In the genomic region with DNA sequence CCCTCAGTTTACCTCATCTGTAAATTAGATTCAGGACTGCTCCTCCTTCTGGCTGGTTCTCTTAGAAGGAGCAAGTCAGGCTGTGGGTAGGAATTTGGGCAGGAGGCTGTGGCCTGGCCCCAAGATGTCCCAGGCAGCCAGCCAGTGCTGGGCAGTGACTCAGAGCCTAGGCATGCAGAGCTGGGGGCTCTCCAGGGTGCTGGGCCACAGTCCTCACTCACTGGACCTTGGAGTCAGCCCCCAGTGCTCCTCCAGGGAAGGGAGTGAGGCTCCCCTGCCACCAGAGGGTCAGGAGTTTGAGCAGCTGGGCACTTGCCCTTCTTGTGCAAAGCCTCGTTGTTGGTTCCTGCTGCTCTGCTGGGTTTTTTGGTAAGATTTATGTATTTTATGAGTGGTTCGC, we compare ENCODE assay signal across 8 mouse cellular contexts. TPM values are rescaled to one million over a fixed set of nuclear protein-coding genes. Genes with fewer than 3 reads are reported as not detected.
A peak's percentile ranks its signal among the peaks of the same experiment; 100 is the strongest.
DNase-seq lines count a peak whose midpoint lies in the region; ATAC-seq lines count a peak whose summit lies in the region.

No protein-coding gene starts in this region.

- peak; percentile 94 for DNase-seq in 3T3-L1 (ENCODE audit: low read depth, low spot score)
- peak; percentile 89 for DNase-seq in adrenal gland, postnatal 10 days
- DNase-seq in gastrocnemius, postnatal 25 days, result peak; percentile 91
- DNase-seq in thymus, postnatal 4 days, result no peak
- no peak for DNase-seq in thymus, postnatal 10 days (ENCODE audit: low spot score in 2 of 2)

- ATAC-seq in kidney, embryonic 15.5 days (replicated peaks; ENCODE audit: low FRiP score), result peak; percentile 41; the same call in 1 of the 2 replicates
- ATAC-seq in stomach, embryonic 15.5 days (ENCODE audit: insufficient read depth, low FRiP score, low read depth), result 0 out of 2 replicates have a peak, but pooled peaks have one; percentile 29
- no peak for ATAC-seq in monocyte, adult 5-6 weeks (replicated peaks; ENCODE audit: insufficient number of reproducible peaks, low FRiP score, low TSS enrichment, poor library complexity, severe bottlenecking)

- H3K27me3 ChIP-seq in kidney, embryonic 15.5 days, result no peaks in the 10 kb centered on the region
- H3K27me3 ChIP-seq in stomach, embryonic 15.5 days (replicated peaks), result no peaks in the 10 kb centered on the region

- peaks cover 46% of the 10 kb centered on the region for H3K36me3 ChIP-seq in kidney, embryonic 15.5 days
- peaks cover 21% of the 10 kb centered on the region; the same call in 1 of the 2 replicates for H3K36me3 ChIP-seq in stomach, embryonic 15.5 days

- no peaks in the 10 kb centered on the region for H3K9me3 ChIP-seq in kidney, embryonic 15.5 days (replicated peaks)
- H3K9me3 ChIP-seq in stomach, embryonic 15.5 days, result no peaks in the 10 kb centered on the region

- peak overlapping the region; percentile 60; the same call in 1 of the 2 replicates for H3K27ac ChIP-seq in kidney, embryonic 15.5 days
- peak overlapping the region; percentile 31 for H3K27ac ChIP-seq in stomach, embryonic 15.5 days

- H3K4me3 ChIP-seq in kidney, embryonic 15.5 days (replicated peaks), result no peak overlapping the region
- H3K4me3 ChIP-seq in stomach, embryonic 15.5 days (replicated peaks), result no peak overlapping the region

- no peak overlapping the region for H3K4me2 ChIP-seq in kidney, embryonic 15.5 days
- no peak overlapping the region for H3K4me2 ChIP-seq in stomach, embryonic 15.5 days

- peaks cover 39% of the 10 kb centered on the region for H3K4me1 ChIP-seq in kidney, embryonic 15.5 days
- H3K4me1 ChIP-seq in stomach, embryonic 15.5 days, result peaks cover 21% of the 10 kb centered on the region

- WGBS in kidney, embryonic 15.5 days, result 50% methylated on average over 2 of the region's 2 CpGs
- WGBS in stomach, embryonic 15.5 days, result 63% methylated on average over 2 of the region's 2 CpGs

- H3K9ac ChIP-seq in kidney, embryonic 15.5 days, result no peak overlapping the region
- H3K9ac ChIP-seq in stomach, embryonic 15.5 days, result no peak overlapping the region

RNA-seq across cellular contexts. Expression of a gene that starts 6.1 kb away (rescaled TPM):
- 10 to 100 TPM; 12.6 to 14.3 TPM for total RNA-seq in adrenal gland, postnatal 10 days (2021)
- 1 to 10 TPM in 1 of 2 experiments, under 1 TPM in 1; 0.77 to 2.2 TPM for total RNA-seq in gastrocnemius, postnatal 25 days (2021)
- polyA plus RNA-seq in kidney, embryonic 15.5 days (2015; fragmentation: Nextera tagmentation; extraction: Ambion mirVana), result 126 and 135 TPM in 2 replicates
- 110 and 119 TPM in 2 replicates for polyA plus RNA-seq in stomach, embryonic 15.5 days (2015; fragmentation: Nextera tagmentation; extraction: Ambion mirVana)
- total RNA-seq in monocyte, adult 5-6 weeks (2017), result 4.1 to 8.0 TPM (median 6.2 TPM) in 3 replicates

RNA-seq across cellular contexts. Expression of a gene that starts 30.7 kb away (rescaled TPM):
- total RNA-seq in adrenal gland, postnatal 10 days (2021), result 10 to 100 TPM; 21.6 to 41.6 TPM
- total RNA-seq in gastrocnemius, postnatal 25 days (2021), result 1 to 10 TPM; 4.1 to 5.3 TPM
- 28.9 and 34.9 TPM in 2 replicates for polyA plus RNA-seq in kidney, embryonic 15.5 days (2015; fragmentation: Nextera tagmentation; extraction: Ambion mirVana)
- 53.8 and 61.0 TPM in 2 replicates for polyA plus RNA-seq in stomach, embryonic 15.5 days (2015; fragmentation: Nextera tagmentation; extraction: Ambion mirVana)
- total RNA-seq in monocyte, adult 5-6 weeks (2017), result 63.8 to 106 TPM (median 96.1 TPM) in 3 replicates

RNA-seq across cellular contexts. Expression of a gene that starts 44.5 kb away (rescaled TPM):
- 10 to 100 TPM; 33.1 to 37.2 TPM for total RNA-seq in adrenal gland, postnatal 10 days (2021)
- total RNA-seq in gastrocnemius, postnatal 25 days (2021), result 10 to 100 TPM; 14.3 to 17.5 TPM
- 18.7 and 23.2 TPM in 2 replicates for polyA plus RNA-seq in kidney, embryonic 15.5 days (2015; fragmentation: Nextera tagmentation; extraction: Ambion mirVana)
- 21.1 and 22.7 TPM in 2 replicates for polyA plus RNA-seq in stomach, embryonic 15.5 days (2015; fragmentation: Nextera tagmentation; extraction: Ambion mirVana)
- total RNA-seq in monocyte, adult 5-6 weeks (2017), result 0.39 to 1.1 TPM in 2 of 3 replicates, not detected in the other

Comparison
In these comparisons a context has a peak if more than half of its experiments do, and no peak if none do; other contexts are left out.
1. DNase-seq: peak in 3T3-L1 (single experiment), adrenal gland, postnatal 10 days (single experiment) and gastrocnemius, postnatal 25 days (single experiment); none in thymus, postnatal 4 days (single experiment) and thymus, postnatal 10 days (0 of 2).